ENCODE assay signal across 8 mouse cellular contexts in the genomic region with DNA sequence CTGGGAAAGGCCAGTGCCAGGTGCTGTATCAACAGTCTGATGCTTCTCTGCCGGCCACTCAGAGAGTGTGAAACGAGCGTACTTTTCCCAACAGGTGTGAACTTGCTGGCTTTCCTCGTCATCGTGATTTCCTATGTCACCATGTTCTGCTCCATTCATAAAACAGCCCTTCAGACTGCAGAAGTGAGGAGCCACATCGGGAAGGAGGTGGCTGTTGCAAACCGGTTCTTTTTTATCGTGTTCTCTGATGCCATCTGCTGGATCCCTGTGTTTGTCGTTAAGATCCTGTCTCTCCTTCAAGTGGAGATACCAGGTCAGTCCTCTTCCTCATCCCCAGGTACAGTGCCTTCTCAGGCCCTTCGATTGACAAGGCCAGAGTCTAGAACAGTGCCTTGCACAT. TPM values are rescaled to one million over a fixed set of nuclear protein-coding genes. Genes with fewer than 3 reads are reported as not detected.
DNase-seq lines count a peak whose midpoint lies in the region; ATAC-seq and TF ChIP-seq lines count a peak whose summit lies in the region.

No protein-coding gene starts in this region.

- ATAC-seq in forebrain, postnatal 0 days, result peak; percentile 68

- H3K36me3 ChIP-seq in heart, adult 2 months (ENCODE audit: control insufficient read depth, insufficient read depth, low read length), result no peaks in the 10 kb centered on the region
- no peaks in the 10 kb centered on the region for H3K36me3 ChIP-seq in forebrain, postnatal 0 days (ENCODE audit: insufficient read depth)

- TF ChIP-seq CTCF in heart, adult 2 months (IDR thresholded peaks at IDR 0.05), result peak; percentile 53
- peak; percentile 74 for TF ChIP-seq CTCF in forebrain, postnatal 0 days (IDR thresholded peaks at IDR 0.05; ENCODE audit: low read depth)

- H3K27ac ChIP-seq in heart, adult 2 months, result no peak overlapping the region
- H3K27ac ChIP-seq in forebrain, postnatal 0 days (ENCODE audit: low read depth, low read length), result no peak overlapping the region

- intact Hi-C loops in heart, adult 2 months (cut with DNase I), result no loop called here

- H3K4me3 ChIP-seq in heart, adult 2 months, result no peak overlapping the region
- no peak overlapping the region; the same call in 1 of the 2 replicates for H3K4me3 ChIP-seq in forebrain, postnatal 0 days (ENCODE audit: low read depth, low read length)

- no peak overlapping the region for H3K9ac ChIP-seq in heart, adult 2 months (ENCODE audit: low read depth, low read length)
- no peak overlapping the region for H3K9ac ChIP-seq in forebrain, postnatal 0 days

- no peak for DNase-seq in heart, adult 2 months
- no peak for DNase-seq in heart, adult 8-10 months (ENCODE audit: low spot score)
- DNase-seq in ES-CJ7 (ENCODE audit: low read depth, low spot score), result peak; percentile 50
- DNase-seq in forebrain, postnatal 0 days, result peak; percentile 79
- DNase-seq in layer of hippocampus, postnatal 14 days (ENCODE audit: low spot score in 2 of 2), result peak; percentile 41 to 58
- peak; percentile 5 for DNase-seq in retina, postnatal 7 days (ENCODE audit: low read depth, low spot score)
- DNase-seq in Muller cell, postnatal 12 days (ENCODE audit: inconsistent ontology term), result no peak
- no peak for DNase-seq in urinary bladder, postnatal 36 days (ENCODE audit: low spot score in 2 of 2)

- H3K4me2 ChIP-seq in forebrain, postnatal 0 days (ENCODE audit: low read depth), result peak overlapping the region; percentile 38

- H3K79me2 ChIP-seq in heart, adult 2 months (replicated peaks; ENCODE audit: control insufficient read depth, insufficient read depth, low read length), result no peaks in the 10 kb centered on the region

- no peaks in the 10 kb centered on the region for H3K4me1 ChIP-seq in heart, adult 2 months (ENCODE audit: control insufficient read depth, insufficient read depth, low read length)
- no peaks in the 10 kb centered on the region for H3K4me1 ChIP-seq in forebrain, postnatal 0 days (ENCODE audit: insufficient read depth)

- no peak for TF ChIP-seq POLR2A in heart, adult 2 months (IDR thresholded peaks at IDR 0.05; ENCODE audit: insufficient read depth, low read depth, low read length)

- H3K9me3 ChIP-seq in forebrain, postnatal 0 days (ENCODE audit: low read length), result no peaks in the 10 kb centered on the region

- no peaks in the 10 kb centered on the region for H3K27me3 ChIP-seq in heart, adult 2 months (ENCODE audit: control insufficient read depth, insufficient read depth, low read length)
- H3K27me3 ChIP-seq in forebrain, postnatal 0 days (ENCODE audit: insufficient read depth, low read length), result no peaks in the 10 kb centered on the region

- no peak for TF ChIP-seq EP300 in heart, adult 2 months (IDR thresholded peaks at IDR 0.05; ENCODE audit: insufficient read depth, low read depth, low read length)

- WGBS in heart, adult 2 months, result 20% methylated on average over 10 of the region's 10 CpGs
- 19% methylated on average over 10 of the region's 10 CpGs for WGBS in forebrain, postnatal 0 days

RNA-seq across cellular contexts. Expression of a gene that starts 48.4 kb away (rescaled TPM):
- total RNA-seq in heart, adult 2 months (2021), result 100 to 1,000 TPM; 117 to 153 TPM
- polyA plus RNA-seq in heart, adult 2 months (2012; rRNA removed), result 43.8 and 55.9 TPM in 2 replicates
- total RNA-seq in heart, adult 8-10 months (2022), result 100 to 1,000 TPM; 116 to 137 (median 123) TPM
- 111 and 130 TPM in 2 replicates for total RNA-seq in forebrain, postnatal 0 days (2014; rRNA removed)
- 31.5 and 47.6 TPM in 2 replicates for polyA plus RNA-seq in forebrain, postnatal 0 days (2015; fragmentation: Nextera tagmentation; extraction: Ambion mirVana)
- 100 to 1,000 TPM; 228 to 239 TPM for total RNA-seq in layer of hippocampus, postnatal 14 days (2021)

RNA-seq across cellular contexts. Expression of a gene that starts 51.6 kb away (rescaled TPM):
- total RNA-seq in heart, adult 2 months (2021), result not detected
- 0.10 TPM in 1 of 2 replicates, not detected in the other for polyA plus RNA-seq in heart, adult 2 months (2012; rRNA removed)
- total RNA-seq in heart, adult 8-10 months (2022), result not detected
- 0.10 and 0.77 TPM in 2 replicates for total RNA-seq in forebrain, postnatal 0 days (2014; rRNA removed)
- 0.19 and 0.21 TPM in 2 replicates for polyA plus RNA-seq in forebrain, postnatal 0 days (2015; fragmentation: Nextera tagmentation; extraction: Ambion mirVana)
- total RNA-seq in layer of hippocampus, postnatal 14 days (2021), result under 1 TPM; 0.35 to 0.72 TPM

Comparison
In these comparisons a context has a peak if more than half of its experiments do, and no peak if none do; other contexts are left out.
1. DNase-seq: peak in ES-CJ7 (single experiment), forebrain, postnatal 0 days (single experiment), layer of hippocampus, postnatal 14 days (2 of 2) and retina, postnatal 7 days (single experiment); none in heart, adult 2 months (0 of 2), heart, adult 8-10 months (single experiment), Muller cell, postnatal 12 days (single experiment) and urinary bladder, postnatal 36 days (0 of 2).